Mouse (Mus musculus): ENCODE measurements at regions not wholly inside any gene's neighbourhood (a gene's known extent, or its start where the extent isn't known, plus 50 kb on each side); places are given as distances from the start of the nearest gene placed in this dataset.

- no peak for ATAC-seq (ENCODE audit: insufficient number of reproducible peaks, low FRiP score, low TSS enrichment)
Measured at GRCm38 (mm10) chr7:123059718-123060337, 63.9 kb upstream of the Tnrc6a start.

- no peak for ATAC-seq (ENCODE audit: insufficient number of reproducible peaks, low FRiP score, low TSS enrichment)
Measured at GRCm38 (mm10) chr7:123063264-123064011, 60.2 kb upstream of the Tnrc6a start.

- peak; percentile 49; the same call in 1 of the 2 replicates for ATAC-seq (ENCODE audit: insufficient number of reproducible peaks, low FRiP score, low TSS enrichment)
Measured at GRCm38 (mm10) chr7:123065951-123066351, 57.7 kb upstream of the Tnrc6a start.

GRCm38 (mm10) chr7:123067396-123067795, 56.3 kb upstream of the Tnrc6a start:
- no peak for ATAC-seq (ENCODE audit: insufficient number of reproducible peaks, low FRiP score, low TSS enrichment)

- ATAC-seq (ENCODE audit: insufficient number of reproducible peaks, low FRiP score, low TSS enrichment) = no peak
Measured at GRCm38 (mm10) chr7:123068241-123068640, 55.4 kb upstream of the Tnrc6a start.

GRCm38 (mm10) chr7:123068715-123069273, 54.9 kb upstream of the Tnrc6a start:
- no peak for ATAC-seq (ENCODE audit: insufficient number of reproducible peaks, low FRiP score, low TSS enrichment)

- ATAC-seq (ENCODE audit: insufficient number of reproducible peaks, low FRiP score, low TSS enrichment) = no peak
Measured at GRCm38 (mm10) chr7:123069280-123069679, 54.4 kb upstream of the Tnrc6a start.

- ATAC-seq (ENCODE audit: insufficient number of reproducible peaks, low FRiP score, low TSS enrichment) = no peak
Measured at GRCm38 (mm10) chr7:123070861-123071260, 52.8 kb upstream of the Tnrc6a start.
